Mouse (Mus musculus): Measurements from ENCODE around the gene Ehd4. TPM values are rescaled to one million over a fixed set of nuclear protein-coding genes. Genes with fewer than 3 reads are reported as not detected.

Gene Ehd4
- total RNA-seq, 4 experiments from 2014 or later: 7.9 to 19.0 (median 12.0) TPM

DNA sequence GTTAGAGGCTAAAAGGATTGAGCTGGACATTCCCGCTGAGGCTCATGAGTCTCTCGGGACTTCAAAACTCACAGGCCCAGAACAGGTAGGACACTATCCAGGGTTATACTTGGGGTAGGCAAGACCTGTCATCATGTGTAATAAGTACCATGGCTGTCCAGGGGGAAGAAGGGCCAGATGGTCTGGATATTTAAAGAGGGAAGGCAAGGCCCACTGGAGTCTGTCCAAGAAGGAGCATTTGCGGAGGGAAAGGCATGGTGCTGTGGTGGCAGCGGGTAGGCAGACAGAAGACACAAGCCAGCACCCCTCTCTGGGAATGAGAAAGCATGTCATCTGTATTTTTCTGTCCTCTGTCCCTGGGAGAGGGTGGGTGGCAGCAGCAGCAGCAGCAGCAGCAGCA lies 80.3 kb downstream of the Ehd4 start:
- DNase-seq (ENCODE audit: low spot score in 2 of 2): no peak

DNA sequence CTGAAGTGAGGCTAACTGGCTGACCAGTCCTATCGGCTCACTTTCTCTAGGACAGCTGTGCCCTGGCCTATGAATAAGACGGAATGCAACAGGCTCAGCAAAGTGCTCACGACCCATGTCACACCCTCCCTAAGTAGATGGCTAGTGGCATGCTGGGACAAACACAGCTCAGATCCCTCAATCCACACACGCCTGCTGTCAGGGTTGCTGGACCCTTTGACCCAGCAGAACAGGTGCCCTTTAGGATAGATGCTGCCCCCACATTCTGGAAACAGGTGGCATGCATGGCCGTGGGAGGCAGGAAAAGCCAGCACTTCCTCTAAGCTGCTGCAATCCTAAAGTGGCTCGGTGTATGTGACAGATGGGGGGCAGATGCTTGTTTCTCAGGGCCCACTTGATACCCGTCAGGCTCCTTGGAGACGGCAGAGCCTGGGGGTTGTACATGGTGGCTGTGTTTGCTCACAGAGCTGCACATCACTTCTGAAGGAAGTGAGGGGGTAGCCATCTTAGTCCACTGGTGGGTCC lies 84.9 kb downstream of the Ehd4 start:
- peak; percentile 77 to 84 for DNase-seq (ENCODE audit: low spot score in 2 of 2)

DNA sequence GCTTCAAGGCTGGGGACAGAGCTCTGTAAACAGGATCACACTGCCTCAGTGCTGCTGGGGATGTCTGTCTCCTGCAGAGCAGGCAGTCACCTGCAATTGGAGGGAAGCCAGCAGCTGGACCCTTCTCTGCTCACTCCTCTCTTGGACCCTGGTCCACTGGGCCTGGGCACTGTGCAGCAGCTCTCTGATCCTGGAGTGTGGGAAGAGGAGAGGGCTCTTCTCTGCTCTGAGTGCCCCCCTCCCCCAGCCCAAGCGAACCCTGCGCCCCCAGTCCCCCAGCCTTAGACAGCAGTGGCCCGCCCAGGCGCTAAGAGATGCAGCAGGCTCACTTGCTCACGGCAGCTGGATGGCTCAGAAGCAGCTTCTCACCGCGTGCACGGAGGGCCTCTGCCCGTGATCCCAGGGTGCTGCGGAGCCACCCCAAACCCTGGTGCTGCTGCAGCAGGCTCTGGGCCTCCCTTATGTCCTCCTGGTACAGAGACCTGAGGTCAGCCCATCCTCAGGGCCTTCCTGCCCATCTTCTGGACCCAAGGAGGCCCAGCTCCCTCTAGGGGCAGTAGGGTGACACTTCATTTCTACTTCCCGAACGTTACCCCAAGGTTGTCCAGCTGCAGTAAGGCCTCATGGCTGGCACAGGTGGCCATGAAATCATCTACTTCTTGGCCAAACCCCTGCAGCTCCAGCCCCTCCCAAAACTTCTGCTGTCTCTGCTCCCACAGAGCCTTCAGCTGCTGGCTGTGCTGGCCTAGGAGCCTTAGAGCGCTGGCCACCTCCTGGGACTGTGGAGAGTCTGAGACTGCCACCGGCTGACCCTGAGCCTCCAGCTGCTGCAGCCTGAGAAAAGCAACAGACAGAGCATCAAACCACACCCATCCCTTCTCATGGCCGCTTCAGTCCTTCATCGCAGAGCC lies 85.6 kb downstream of the Ehd4 start:
- peak in 1 of 2 experiments; percentile 18 for DNase-seq (ENCODE audit: low spot score in 2 of 2)

DNA sequence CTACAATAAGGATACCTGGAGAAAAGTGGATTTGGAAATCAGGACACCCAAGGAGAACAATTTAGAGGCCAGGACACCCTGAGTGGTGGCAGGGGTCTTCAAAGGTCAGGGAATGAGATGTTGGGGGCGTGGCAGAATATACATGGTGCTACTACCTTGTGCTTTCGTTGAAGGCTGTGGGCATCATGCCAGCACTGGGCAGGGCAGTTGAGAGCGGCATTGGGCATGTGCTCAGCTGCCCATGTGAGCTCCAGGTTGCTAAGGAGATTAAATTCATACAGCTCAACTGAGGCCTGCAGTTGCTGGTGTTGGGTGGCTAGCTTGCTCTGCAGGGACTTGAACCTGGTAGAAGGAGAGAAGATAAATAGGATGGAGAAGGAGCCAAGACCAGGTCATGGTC lies 88.2 kb downstream of the Ehd4 start:
- no peak for DNase-seq (ENCODE audit: low spot score in 2 of 2)

DNA sequence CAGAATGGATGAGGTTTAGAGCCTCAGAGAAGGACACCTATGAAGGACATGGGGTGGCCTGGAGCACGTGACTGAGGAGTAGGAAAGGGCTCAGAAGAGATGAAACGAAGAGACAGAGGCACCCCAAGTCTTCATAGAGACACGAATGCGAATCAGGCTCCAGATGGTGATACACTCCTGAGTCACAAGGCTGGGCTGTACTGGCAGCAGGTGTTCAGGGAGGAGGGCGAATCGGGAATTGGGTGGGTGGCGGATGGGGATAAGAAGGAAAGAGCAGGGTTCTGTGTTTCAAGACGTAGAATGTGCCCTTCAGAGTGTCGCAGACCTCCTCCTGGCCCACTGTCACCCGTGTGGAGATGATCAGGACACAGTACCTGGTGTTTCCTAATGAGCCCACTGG lies 89.2 kb downstream of the Ehd4 start:
- DNase-seq (ENCODE audit: low spot score in 2 of 2): no peak

DNA sequence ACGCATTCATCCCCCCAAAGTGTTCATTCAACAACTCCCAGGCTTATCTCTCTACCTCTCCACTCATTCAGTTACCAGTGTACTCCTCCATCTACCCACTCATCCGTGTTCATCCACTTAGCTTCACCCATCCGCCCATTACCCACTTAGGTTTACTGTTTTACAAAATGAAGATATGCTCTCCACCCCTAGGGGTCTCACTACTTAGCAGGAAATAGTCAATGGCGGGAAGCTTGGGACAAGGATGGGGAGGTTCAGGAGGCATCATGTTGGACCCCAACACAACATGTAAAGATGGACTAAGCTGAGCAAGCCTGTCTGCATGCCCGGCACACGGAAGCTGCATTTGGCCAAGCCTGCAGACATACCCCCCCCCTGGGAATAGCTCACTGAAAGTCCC lies 89.8 kb downstream of the Ehd4 start:
- no peak for DNase-seq (ENCODE audit: low spot score in 2 of 2)

DNA sequence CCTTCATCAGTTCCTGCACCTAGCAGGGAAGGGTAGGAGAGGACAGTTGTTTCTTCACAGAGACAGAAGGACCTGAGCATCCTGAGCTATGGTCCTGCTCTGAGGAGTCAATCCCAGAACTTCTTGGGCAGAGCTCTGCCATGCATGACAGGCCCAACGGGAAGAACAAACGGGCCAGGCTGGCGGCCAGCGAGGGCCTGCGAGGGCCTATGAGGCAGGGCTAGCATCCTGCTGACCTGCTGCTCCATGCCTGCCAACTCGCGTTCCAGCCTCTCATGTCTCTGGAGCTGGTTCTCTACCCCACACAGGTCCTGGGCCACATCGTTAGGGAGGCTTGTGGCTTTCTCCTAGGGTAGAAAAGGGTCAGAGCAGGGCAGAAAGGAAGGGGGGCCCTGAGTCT lies 92.2 kb downstream of the Ehd4 start:
- no peak for DNase-seq (ENCODE audit: low spot score in 2 of 2)

DNA sequence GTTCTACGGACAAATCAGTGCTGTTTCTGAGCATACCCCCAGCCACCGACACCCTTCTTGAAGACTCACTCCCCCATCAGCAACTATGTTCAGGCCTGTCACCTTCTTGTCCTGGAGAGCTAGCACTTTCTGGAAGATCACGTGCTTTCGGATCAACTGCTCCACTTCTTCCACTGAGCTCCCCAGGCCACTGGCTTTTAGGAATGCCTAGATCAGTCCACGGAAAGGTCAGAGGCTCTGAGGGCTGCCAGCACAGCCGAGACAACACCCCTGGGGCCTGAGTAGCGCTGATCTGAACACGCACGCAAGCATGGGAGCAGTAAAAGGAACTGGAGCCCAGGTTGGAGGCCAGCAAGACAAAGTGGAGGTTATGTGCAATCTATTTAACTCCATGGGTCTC lies 93.8 kb downstream of the Ehd4 start:
- DNase-seq (ENCODE audit: low spot score in 2 of 2): no peak

DNA sequence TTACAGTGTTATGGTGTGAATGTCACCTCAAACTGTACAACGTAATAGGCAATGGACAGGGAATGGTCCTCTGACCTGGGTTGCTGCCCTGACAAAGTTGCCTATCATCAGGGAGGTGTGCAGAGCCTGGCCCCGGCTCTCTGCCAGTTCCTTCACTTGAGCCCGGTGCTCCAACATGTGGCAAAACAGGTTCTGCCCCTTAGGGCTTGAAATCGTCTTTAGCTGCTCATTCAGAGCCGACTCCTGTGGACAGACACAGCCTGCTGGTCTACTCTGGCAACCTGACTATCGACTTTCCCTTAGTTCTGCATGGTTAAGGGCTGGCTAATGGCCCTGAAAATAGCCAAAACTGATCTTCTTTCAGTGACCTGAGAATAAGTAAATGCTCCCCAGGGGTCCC lies 94.2 kb downstream of the Ehd4 start:
- DNase-seq (ENCODE audit: low spot score in 2 of 2): no peak

DNA sequence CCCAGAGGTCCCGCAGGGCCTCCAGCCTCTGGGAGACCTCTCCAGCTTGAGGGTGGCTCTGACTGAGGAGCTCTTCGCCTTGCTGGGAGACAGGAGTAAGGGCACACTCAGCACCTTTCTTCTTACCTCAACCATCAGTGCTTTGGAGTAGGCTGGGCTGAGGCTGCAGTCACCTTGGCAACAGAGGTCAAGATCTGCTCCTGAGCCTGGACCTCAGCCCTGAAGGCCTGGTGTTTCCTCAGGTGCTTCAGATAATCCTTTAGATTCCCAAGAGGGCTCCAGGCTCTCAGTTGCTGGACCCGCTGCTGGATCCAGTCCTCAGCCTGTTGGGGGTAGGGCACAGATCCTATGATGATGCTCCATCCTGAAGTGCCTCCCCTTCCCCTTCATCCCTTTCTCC lies 94.9 kb downstream of the Ehd4 start:
- no peak for DNase-seq (ENCODE audit: low spot score in 2 of 2)

DNA sequence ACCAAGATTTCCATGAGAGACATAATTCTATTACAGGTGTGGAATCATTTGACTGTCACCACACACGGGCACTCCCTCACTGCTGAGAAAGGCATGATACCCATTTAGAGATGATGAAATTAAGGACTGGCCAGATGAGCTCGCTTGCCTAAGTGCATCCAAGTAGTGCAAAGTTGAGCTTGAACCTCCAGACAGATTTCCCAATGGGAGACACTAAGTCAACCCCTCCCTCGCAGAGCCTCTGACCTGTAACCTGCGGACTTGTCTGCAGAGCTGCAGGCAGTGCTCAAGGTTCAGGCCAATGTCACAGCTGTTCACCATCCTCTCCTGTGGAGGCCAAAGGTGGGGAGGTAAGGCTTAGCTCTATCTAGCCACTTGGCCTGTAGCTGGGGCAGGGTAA lies 95.6 kb downstream of the Ehd4 start:
- DNase-seq (ENCODE audit: low spot score in 2 of 2): no peak

DNA sequence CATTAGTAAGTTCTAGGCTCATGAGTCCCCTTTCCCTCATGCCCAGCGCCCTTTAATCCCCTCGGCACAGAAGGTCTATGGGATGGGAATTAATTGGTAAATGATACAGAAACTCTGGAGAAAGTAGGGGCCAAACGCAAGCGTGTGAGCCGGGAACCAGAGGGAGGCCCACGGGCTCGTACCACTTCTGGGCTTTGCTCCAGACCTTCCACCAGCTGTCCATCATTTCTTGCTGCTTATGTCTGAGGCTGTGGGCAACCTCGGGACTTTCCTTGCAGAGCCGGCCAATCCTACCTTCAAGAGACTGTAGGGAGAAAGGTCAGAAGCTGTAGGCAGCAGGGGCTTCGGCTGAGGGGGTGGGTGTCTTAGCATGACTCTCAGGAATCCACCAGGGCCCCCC lies 98.5 kb downstream of the Ehd4 start:
- no peak for DNase-seq (ENCODE audit: low spot score in 2 of 2)

DNA sequence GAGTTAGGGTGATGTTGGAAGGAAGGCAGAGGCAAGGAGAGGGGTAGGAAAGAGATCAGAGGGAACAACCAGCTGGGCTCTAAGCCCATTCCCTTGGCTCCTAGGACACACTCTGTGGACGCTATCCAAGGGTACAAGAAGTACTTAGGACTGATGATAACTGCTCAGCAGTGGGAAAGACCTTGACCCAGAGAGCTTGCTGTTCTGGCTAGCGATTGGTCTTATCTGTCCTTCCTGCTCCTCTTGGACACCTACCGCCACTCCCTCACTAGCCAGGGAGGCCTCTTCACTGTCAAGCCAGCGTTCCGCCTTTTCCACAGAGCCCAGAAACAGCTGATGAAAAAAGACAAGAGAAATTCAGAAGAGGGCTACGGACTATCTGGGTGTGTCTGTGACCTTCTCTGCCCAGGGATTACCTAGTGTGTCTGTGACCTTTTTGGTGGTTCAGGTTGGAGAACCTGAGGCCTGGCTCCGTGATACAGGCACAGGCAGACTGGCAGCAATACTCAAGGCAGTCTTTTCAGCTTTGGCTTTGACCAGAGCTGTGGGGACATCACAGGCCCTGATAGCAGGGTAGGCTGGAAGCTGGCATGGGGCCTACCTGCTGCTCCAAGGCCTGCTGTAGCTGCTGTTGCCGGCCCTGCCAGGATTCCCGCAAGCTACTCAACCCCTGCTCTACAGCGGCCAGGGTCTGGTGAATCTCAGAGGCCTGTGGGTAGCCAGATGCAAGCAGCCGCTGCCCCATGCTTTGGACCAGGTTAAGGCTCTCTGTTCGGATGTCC lies 99.4 kb downstream of the Ehd4 start:
- DNase-seq (ENCODE audit: low spot score in 2 of 2): no peak

DNA sequence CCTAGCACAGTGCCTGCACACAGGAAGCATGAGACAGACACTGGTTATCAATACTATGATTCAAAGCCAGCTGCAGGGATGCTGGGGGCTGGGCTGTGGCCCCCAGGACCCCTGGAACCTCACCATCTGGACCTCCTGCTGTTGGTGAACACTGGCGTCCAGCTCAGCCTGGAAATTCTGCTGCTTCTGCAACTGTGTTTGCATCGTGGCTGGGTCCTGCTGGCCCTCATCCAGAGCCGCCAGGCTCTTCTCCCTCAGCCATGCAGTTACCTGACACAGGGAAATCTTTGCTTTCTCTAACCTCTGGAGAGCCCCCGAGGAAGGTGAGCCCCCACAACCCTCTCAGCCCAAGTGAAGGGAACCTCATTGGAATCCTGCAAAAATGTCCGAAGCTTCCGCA lies 103.0 kb downstream of the Ehd4 start:
- no peak for DNase-seq (ENCODE audit: low spot score in 2 of 2)

DNA sequence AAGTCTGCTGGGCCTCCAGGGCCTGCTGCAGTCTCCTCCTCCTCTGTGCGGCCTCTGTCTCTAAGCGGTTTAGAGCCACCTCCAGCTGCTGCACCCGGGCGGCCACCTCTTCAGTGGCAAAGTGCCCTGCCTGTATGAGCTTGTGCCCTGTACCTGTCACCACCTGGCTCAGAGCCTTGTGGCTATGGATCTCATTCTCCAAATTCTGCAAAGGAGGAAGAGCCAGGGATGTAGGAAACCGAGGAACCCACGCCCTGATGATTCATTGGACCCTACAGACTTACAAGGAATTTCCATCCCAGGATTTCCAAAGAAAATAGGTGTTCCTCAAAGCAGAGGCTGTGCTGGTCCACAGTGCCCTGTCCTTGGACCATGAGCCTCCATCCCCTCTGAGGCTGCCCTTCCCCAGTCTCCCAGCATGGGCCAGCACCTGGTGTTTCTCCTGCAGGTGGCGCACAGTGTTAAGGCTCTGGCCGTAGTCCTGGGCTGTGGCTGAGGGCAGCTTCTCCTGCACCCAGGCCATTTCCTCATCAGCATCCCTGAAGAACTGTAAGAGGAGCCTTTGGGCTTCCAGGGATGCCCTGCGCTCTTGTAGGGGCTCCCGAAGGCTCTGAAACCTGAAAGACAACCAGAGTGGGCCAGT lies 104.7 kb downstream of the Ehd4 start:
- no peak for DNase-seq (ENCODE audit: low spot score in 2 of 2)

DNA sequence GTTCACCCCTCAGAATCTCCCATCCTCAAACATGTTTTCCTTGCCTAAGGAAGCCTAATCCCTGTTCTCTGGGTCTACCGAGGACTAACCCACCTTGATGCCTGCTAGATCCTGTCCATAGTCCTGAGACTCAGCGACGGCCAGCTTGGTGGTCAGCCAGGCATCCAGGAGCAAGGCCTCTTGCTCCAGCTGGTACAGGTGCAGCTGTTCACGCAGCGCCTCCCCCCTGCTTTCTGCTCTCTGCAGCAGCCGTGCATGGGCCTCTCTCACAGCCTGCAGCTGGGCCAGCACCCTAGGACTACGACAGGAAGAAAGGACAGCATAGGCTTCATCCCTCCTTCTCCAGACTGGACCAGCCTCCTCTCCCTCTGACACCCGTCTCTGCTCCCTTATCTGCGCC lies 106.2 kb downstream of the Ehd4 start:
- DNase-seq (ENCODE audit: low spot score in 2 of 2): no peak

DNA sequence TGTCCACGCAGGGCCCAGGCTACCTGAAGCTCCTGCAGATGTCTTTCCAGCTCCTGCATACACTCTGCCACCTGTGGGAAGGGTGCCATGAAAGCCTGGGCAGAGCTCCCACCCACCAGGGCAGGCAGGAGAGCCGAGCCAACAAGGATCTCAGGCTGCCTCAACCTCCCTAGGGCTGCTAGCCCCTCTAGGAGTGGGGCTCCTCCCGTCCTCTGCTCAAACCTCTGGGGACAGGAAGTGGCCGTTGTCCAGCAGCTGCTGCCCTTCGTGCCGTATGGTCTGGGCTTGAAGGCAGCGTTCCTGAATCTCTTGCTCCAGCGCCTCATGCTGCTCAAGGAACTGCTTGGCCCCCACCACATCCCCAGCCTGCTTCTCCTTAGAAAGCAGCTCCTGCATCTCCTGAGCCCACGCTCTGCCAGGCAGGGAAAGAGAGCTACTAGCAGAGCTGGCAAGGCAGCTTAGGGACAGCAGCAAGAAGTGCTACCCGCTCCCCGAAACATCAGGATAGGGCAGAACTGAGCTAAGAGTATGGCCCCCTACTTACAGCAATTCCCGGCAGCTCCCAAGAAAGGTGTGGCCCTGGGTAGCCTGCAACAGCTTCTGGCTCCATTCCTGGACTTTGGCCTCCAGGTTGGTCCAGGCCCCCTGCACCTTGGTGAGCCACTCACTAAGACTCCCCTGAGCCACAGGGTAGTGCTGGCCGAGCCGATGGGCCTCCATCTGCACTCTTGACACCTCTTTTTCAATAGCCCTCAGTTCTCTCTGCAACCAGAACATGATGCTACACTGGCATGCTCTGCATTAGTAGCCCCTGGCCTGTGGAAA lies 107.7 kb downstream of the Ehd4 start:
- peak in 1 of 2 experiments; percentile 37 for DNase-seq (ENCODE audit: low spot score in 2 of 2)

DNA sequence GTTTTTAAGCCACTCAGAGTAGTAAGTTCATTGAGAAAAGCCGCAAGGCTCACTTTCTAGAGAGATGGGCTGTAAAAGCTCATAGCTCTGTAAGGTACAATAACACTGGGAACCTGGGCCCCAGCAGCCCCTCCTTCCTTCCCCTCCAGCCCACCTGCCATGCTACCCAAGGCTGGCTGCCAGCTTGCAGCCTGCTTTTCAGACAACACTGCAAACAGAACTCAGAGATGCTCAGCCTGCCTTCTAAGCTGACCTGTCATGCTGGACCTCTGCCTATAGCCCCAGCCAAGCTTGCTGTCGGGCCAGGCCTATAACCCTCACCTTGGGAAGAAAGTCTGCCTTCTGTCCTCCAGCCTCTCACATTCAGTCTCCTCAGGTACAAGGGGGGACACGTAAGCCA lies 109.7 kb downstream of the Ehd4 start:
- DNase-seq (ENCODE audit: low spot score in 2 of 2): no peak

DNA sequence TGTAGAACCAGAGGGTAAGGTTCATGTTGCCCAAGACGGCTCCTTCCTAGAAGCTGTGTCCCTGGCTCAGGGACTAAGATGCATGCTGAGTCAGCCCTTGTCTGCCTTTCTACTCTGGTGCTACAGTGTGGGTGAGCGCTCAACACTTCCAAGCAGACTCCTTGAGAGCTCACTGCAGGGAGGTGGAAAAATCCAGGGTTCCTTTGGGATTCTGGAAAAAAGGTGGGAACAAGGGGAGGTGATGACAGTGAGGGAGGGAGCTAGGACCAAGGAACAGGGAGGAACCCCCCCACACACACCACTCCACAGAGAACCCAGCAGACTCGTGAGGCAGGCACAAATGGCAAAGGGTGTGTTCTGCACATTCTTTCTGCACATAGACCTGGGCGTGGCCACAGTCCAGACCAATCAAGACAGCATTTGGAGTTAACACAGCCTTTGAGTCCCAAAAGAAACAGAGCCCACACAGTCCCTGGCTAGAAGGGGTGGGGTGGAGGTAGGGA lies 110.3 kb downstream of the Ehd4 start:
- no peak for DNase-seq (ENCODE audit: low spot score in 2 of 2)

DNA sequence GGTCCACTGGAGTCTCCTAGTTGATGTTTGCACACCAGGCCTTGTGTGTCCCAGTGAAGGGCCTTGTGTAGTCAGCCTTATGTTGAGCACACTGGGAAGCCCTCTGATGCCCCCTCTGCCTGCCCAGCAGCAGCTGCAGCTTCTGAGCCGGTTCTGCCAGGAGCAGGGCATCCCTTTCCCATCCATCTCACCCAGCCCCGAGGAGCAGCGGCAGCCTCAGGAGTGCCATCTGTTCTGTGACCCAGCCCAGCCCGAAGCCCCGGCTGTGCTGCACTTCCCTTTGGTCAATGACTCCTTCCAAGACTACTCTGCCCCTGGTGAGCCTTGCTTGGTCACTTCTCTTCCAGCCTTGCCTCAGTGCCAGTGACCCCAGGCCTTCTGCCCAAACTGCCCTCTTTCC lies 113.4 kb downstream of the Ehd4 start:
- no peak for DNase-seq (ENCODE audit: low spot score in 2 of 2)

All from layer of hippocampus, adult 8-10 months (tissue).